Mouse (Mus musculus): ENCODE results near the gene Phpt1.

- TF ChIP-seq CTCF (IDR thresholded peaks at IDR 0.05; ENCODE audit: borderline replicate concordance, extremely low read depth, insufficient read depth, insufficient read length) (no peak), POLR2A (IDR thresholded peaks at IDR 0.05; ENCODE audit: borderline replicate concordance, extremely low read depth, insufficient read depth, insufficient read length, poor library complexity, severe bottlenecking) (no peak)
These were observed 27.5 kb upstream of the Phpt1 start for GRCm38 (mm10) chr2:25602526-25602925.

Data from brain, embryonic 14.5 days (tissue).